Mouse (Mus musculus) embryonic facial prominence, embryonic 14.5 days (tissue): ENCODE results near the gene Prkag2. TPM values are rescaled to one million over a fixed set of nuclear protein-coding genes. Genes with fewer than 3 reads are reported as not detected.

ENCODE experiments used
- ATAC-seq: fragments of 200-750 bp; cut with Nextera tagmentation; 2 replicates; pipeline ENCODE4 v1.8.0; 2017; ENCODE audit warnings: low read depth, moderate number of reproducible peaks, moderate TSS enrichment
- DNase-seq: peaks from one replicate; pipeline ENCODE4 v3.0.0-alpha.2; 2015; ENCODE audit warnings: low spot score
- H3K27ac ChIP-seq: fragments of 300-500 bp; sonication (generic); replicated peaks from 2 replicates; pipeline ENCODE4 v1.5.1; 2014; ENCODE audit warnings: low read depth, mild to moderate bottlenecking, low read length, moderate library complexity
- H3K27me3 ChIP-seq: fragments of 300-500 bp; sonication (generic); replicated peaks from 2 replicates; pipeline ENCODE4 v1.6.1; 2014; ENCODE audit warnings: low read length; ENCODE audit not compliant: control insufficient read depth, insufficient read depth
- H3K36me3 ChIP-seq: fragments of 300-500 bp; sonication (generic); 2 replicates; pipeline ENCODE4 v1.6.1; 2014; ENCODE audit warnings: low read length, mixed read lengths; ENCODE audit not compliant: control insufficient read depth, insufficient read depth
- H3K4me1 ChIP-seq: fragments of 300-500 bp; sonication (generic); 2 replicates; pipeline ENCODE4 v1.6.1; 2014; ENCODE audit warnings: antibody characterized with exemption, low read length; ENCODE audit not compliant: control insufficient read depth, insufficient read depth
- H3K4me2 ChIP-seq: fragments of 300-500 bp; sonication (generic); 2 replicates; pipeline ENCODE4 v1.6.1; 2014; ENCODE audit warnings: low read depth, mild to moderate bottlenecking, low read length, moderate library complexity, mixed read lengths
- H3K4me3 ChIP-seq: fragments of 300-500 bp; sonication (generic); 2 replicates; pipeline ENCODE4 v1.5.1; 2014; ENCODE audit warnings: low read depth, mild to moderate bottlenecking, low read length
- H3K9ac ChIP-seq: fragments of 300-500 bp; sonication (generic); 2 replicates; pipeline ENCODE4 v1.6.1; 2014; ENCODE audit warnings: low read depth, mild to moderate bottlenecking, low read length, moderate library complexity, mixed read lengths
- H3K9me3 ChIP-seq: fragments of 300-500 bp; sonication (generic); 2 replicates; pipeline ENCODE4 v1.6.1; 2016; ENCODE audit warnings: low read length; ENCODE audit not compliant: control insufficient read depth
- WGBS: fragments of 180-500 bp; shearing (Covaris S2); extraction: QIAGEN DNeasy Blood & Tissue Kit; methylation state at CpG from one replicate; pipeline ENCODE4 v1.1.7; 2014; 5-methylcytosine and 5-hydroxymethylcytosine counted together
- polyA plus RNA-seq: library from polyadenylated mRNA; unstranded; fragments of >200 nt; fragmentation: Nextera tagmentation; extraction: Ambion mirVana; gene quantifications from 2 replicates; pipeline ENCODE4 v1.2.1, GENCODE M21; 2014

The Prkag2 gene
- polyA plus RNA-seq, 1 experiment from 2014 or later: 24.4 TPM

DNA sequence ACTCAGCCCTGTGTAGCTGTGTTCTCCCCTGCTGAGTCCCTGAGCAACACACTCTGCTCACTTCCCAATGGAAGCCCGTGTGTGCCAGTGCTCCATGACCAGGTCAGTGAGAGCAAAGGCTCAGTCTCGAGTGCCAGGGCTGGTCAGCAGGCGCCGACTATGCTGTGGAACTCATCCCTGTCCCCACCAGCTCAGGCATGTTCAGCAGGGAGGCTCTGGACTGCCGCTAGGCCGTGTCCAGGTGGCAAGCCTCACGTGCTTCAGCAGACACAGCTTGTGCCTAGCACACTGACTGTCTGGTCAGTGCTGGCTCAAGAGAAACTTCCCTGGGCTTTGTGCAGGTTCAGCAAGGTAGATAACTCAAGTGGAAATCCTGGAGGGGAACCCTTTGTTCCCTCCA is 143.6 kb downstream of the Prkag2 start:
- Histone ChIP-seq H3K27me3 (no peaks in the 10 kb centered on the region), H3K27ac (no peak overlapping the region), H3K4me3 (no peak overlapping the region), H3K9me3 (no peaks in the 10 kb centered on the region), H3K36me3 (no peaks in the 10 kb centered on the region), H3K9ac (no peak overlapping the region), H3K4me1 (no peaks in the 10 kb centered on the region), H3K4me2 (no peak overlapping the region)
- no peak for DNase-seq
- no peak for ATAC-seq
- WGBS: 91% methylated on average over 7 of the region's 7 CpGs

DNA sequence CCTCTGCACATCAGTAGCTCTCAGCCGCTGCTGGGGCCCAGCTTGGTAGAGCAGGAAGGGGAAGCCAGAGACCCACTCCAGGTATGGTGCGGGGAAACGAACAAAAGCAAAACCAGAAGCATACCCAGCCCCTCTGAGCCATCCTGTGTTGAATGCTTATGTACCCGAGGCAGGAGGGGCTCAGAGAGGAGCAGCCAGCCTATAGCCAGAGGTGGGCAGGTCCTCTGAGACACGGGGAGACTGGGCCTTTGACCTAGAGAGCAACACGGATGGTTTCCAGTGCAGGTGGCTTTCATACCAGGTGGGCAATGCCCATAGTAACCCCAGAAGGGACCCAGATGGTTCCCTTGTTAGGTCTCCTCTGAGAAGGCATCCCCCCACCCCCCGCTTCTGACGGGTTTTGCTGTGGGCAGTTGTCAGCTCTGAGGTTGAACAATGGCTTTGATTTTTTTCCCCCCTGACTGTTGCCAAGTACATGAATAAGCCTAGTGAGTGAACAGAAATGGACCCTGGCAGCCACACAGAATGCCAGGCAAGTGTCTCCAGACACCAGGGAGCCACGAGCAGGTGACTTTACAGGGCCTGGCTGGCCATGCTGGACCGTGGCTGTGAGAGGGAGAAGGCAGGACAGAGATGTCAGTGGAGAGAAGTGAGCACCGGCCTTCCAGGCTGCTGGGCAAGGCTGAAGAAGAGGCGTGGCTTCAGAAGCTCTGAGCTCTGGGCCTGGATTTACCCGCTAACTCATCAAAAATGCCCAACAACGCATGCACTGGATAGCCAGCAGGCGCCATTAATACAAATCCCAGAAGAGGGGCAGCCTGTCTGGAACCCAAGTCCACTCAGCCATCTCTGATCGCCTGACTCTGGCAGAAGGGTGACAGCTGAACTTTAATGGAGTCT is 147.3 kb downstream of the Prkag2 start:
- Histone ChIP-seq H3K4me1 (no peaks in the 10 kb centered on the region), H3K27me3 (no peaks in the 10 kb centered on the region), H3K4me2 (no peak overlapping the region), H3K36me3 (no peaks in the 10 kb centered on the region), H3K4me3 (no peak overlapping the region), H3K9me3 (no peaks in the 10 kb centered on the region), H3K27ac (no peak overlapping the region), H3K9ac (no peak overlapping the region)
- WGBS: 69% methylated on average over 16 of the region's 16 CpGs
- DNase-seq (no peak), ATAC-seq (no peak)

DNA sequence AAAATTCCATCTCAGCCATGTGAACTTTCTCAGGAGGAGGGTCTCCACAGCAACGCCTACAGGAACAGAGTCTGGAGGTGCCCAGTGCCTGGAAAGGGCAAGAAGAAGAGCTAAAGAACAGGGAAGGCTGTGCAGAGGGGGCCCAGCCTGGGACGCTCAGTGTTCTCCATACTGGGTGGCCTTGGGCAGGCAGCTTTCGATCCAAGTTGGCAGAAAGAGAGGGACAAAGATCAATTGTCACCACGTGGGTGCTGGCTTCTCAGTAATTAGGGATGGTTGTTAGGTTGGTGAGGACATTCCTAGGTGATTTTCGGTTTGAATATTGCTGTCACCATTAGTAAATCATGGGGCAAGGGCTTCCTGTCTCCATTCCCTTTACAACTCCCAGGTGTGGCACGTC is 148.2 kb downstream of the Prkag2 start:
- no peak for DNase-seq
- Histone ChIP-seq H3K27ac (no peak overlapping the region), H3K27me3 (no peaks in the 10 kb centered on the region), H3K9me3 (no peaks in the 10 kb centered on the region), H3K4me1 (no peaks in the 10 kb centered on the region), H3K9ac (no peak overlapping the region), H3K4me2 (no peak overlapping the region), H3K4me3 (no peak overlapping the region), H3K36me3 (no peaks in the 10 kb centered on the region)
- WGBS: 66% methylated on average over 6 of the region's 6 CpGs
- no peak for ATAC-seq

DNA sequence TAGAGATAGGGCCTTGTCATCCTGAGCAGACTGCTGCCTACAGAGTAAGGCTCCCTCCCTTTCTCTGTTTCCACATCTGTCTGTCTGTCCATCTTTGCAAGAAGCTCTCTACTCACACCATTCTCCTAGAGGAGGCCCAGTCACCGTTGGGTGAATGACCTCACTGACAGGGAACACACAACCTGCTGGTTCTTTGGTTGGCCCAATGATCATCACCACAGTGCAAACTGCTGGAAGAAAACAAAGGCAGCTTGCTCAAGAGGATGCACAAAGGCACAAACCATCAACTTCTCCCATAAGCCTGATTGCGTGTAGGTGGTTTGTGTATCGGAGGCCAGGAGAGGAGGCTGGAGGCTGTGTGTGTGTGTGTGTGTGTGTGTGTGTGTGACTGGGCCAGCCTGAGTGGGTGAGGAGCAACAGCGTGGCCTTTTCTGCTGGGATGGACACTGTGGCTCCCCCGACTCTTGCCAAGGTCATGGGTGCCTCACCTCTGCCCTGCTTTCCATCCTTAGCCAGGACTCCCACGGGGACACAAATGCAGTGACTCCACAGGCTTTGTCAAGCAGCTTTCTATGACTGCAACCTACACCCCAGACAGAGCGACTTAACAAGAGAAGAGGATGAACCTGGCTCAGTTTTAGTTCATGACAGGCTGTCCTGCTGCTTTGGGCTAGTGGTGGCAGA is 149.4 kb downstream of the Prkag2 start:
- WGBS: 83% methylated on average over 7 of the region's 7 CpGs
- H3K4me3 ChIP-seq: no peak overlapping the region
- H3K9me3 ChIP-seq: no peaks in the 10 kb centered on the region
- DNase-seq: no peak
- H3K27me3 ChIP-seq: no peaks in the 10 kb centered on the region
- no peak overlapping the region for H3K27ac ChIP-seq
- no peak overlapping the region for H3K4me2 ChIP-seq
- no peak overlapping the region for H3K9ac ChIP-seq
- no peaks in the 10 kb centered on the region for H3K36me3 ChIP-seq
- ATAC-seq: no peak
- H3K4me1 ChIP-seq: no peaks in the 10 kb centered on the region

DNA sequence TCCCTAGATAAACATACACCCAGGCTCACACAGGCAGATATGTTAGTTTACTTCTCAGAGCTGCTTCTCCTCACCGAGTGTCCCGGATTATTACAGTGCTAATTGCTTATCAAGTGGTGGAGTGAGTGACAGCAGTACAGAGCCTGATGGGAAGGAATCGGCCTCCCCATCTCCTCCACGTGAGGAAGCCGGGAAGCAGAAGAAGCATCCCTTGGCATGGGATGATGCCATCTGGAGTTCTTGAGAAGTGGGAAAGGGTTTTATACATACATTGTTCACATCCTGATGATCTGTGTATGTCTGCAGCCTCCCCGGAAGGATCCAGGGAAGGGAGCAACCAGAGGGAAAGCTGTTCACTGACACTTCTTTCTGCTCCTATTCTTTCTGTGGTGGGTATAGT is 150.4 kb downstream of the Prkag2 start:
- no peak overlapping the region for H3K4me2 ChIP-seq
- H3K9ac ChIP-seq: no peak overlapping the region
- WGBS: 75% methylated on average over 6 of the region's 6 CpGs
- DNase-seq (no peak), ATAC-seq (no peak)
- H3K4me3 ChIP-seq: no peak overlapping the region
- no peak overlapping the region for H3K27ac ChIP-seq
- H3K9me3 ChIP-seq: no peaks in the 10 kb centered on the region
- no peaks in the 10 kb centered on the region for H3K36me3 ChIP-seq
- no peaks in the 10 kb centered on the region for H3K27me3 ChIP-seq
- H3K4me1 ChIP-seq: no peaks in the 10 kb centered on the region

DNA sequence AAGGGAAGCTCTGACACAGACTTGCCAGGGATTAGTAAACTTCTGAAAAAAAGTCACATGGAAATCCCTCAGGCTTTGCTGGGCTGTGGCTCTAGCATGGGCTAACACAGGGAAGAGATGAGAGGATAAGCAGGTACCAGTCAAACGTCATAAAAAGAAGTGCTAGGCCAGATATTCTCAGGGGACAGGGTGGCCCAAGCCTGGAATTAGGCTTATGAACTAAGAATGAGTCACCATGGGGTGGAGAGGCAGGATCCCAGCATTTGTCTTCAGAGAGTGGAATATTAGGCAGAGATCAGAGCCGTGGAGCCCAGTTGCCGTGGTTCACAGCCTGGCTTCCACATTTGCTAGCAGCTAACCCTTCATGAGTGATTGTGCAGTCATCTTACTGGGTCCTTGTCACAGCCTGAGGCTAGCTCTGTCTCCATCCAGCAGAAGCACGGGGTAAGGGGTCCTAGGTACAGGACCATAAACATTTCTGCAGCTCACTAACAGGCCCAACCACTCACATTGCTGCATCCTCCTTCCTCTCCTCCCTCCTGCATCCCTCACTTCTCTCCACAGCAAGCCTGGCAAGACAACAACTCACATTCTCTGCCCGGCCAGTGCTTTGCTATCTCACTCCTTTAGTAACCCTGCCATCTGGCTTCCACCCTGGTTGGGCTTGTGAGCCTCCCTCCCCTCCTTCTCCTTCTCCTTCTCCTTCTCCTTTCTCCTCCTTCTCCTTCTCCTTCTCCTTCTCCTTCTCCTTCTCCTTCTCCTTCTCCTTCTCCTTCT is 162.2 kb downstream of the Prkag2 start:
- no peak overlapping the region for H3K27ac ChIP-seq
- no peaks in the 10 kb centered on the region for H3K4me1 ChIP-seq
- no peaks in the 10 kb centered on the region for H3K36me3 ChIP-seq
- H3K9ac ChIP-seq: no peak overlapping the region
- 65% methylated on average over 4 of the region's 5 CpGs for WGBS
- no peak overlapping the region for H3K4me2 ChIP-seq
- ATAC-seq (no peak), DNase-seq (no peak)
- peaks cover 8% of the 10 kb centered on the region; the same call in 1 of the 2 replicates for H3K9me3 ChIP-seq
- no peak overlapping the region for H3K4me3 ChIP-seq
- no peaks in the 10 kb centered on the region for H3K27me3 ChIP-seq

DNA sequence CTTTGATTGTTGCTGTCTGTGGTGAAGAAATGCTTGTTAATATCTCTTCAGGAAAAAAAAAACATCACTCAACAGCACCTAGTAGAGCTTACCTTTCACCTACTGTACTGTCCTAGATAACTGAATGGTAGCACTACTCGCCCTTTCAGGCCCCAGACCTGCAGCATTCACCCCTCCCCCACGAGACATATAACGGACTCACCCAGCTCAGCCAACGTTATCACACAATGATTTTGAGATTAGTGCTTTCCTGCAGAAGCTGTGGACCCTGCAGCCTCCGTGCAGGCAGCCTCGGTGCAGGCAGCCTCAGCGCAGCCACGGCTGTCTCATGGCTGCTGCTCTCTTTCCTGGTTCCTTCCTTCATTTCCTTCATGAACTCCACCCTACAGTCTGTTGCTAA is 164.0 kb downstream of the Prkag2 start:
- no peak for ATAC-seq

DNA sequence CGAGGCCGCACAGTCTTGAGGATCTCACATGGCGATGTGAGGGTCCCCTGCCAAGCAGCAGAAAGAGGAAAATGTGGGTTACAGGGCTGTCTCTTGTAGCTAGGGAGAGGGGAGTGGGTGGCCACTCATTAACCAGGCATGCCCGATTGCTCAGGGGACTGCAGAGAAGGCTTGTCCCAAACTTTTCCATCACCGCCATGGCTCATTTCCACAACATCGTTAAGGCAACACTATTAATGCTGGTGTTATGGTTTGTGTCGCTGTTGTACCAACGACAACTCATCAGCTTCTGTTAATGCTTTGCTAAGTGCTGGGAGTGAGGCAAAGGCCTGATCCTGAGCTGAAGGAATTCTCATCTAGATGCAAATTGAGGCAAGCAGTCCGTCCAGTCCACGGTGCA is 165.0 kb downstream of the Prkag2 start:
- Histone ChIP-seq H3K4me1 (no peaks in the 10 kb centered on the region), H3K9ac (no peak overlapping the region), H3K27ac (no peak overlapping the region), H3K4me2 (no peak overlapping the region), H3K27me3 (no peaks in the 10 kb centered on the region), H3K36me3 (no peaks in the 10 kb centered on the region), H3K9me3 (peaks cover 8% of the 10 kb centered on the region; the same call in 1 of the 2 replicates), H3K4me3 (no peak overlapping the region)
- DNase-seq (no peak), ATAC-seq (no peak)
- 86% methylated on average over 10 of the region's 10 CpGs for WGBS

More for the DNA sequence above, 164.0 kb downstream of the Prkag2 start:
- Histone ChIP-seq H3K27ac (no peak overlapping the region), H3K4me1 (no peaks in the 10 kb centered on the region), H3K9me3 (peaks cover 8% of the 10 kb centered on the region; the same call in 1 of the 2 replicates), H3K4me2 (no peak overlapping the region), H3K36me3 (no peaks in the 10 kb centered on the region), H3K4me3 (no peak overlapping the region), H3K9ac (no peak overlapping the region), H3K27me3 (no peaks in the 10 kb centered on the region)
- DNase-seq: no peak
- WGBS: 74% methylated on average over 8 of the region's 8 CpGs
